Mouse (Mus musculus) layer of hippocampus, postnatal 14 days (tissue): Measurements from ENCODE around the gene Pxn. TPM values are rescaled to one million over a fixed set of nuclear protein-coding genes. Genes with fewer than 3 reads are reported as not detected.

Source experiments
- DNase-seq, 2 experiments: peaks; one replicate each; pipeline ENCODE4 v3.0.0; 2021 to 2022; ENCODE audit warnings: low spot score in 2 of 2, mixed read lengths in 1 of 2
- total RNA-seq, 2 experiments: library from RNA; stranded (reverse); gene quantifications; 2 replicates each; pipeline ENCODE4 v1.2.3; 2021

The Pxn gene
- total RNA-seq, 2 experiments from 2014 or later: 33.1 to 38.7 TPM

DNA sequence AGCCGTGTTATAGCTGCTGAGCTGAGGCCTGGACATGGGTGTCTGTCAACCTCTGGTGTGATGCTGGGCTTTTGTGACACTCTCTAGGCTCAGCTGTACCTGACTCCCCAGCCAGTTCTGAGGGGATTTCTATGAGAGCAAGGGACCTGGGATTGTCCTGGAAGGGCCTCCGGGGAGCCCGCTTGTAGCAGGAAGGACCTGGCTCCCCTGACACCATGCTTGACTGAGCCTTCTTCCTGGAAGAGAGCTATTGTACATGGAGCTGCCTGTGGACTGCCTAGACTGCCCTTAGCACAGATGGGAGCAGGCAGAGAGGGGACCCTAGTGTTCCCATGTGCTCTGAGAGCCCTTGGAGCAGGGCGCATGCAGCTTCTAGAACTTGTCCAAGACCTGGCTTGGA lies 18.9 kb downstream of the Pxn start:
- DNase-seq: no peak

GRCm38 (mm10) chr5:115525943-115526342 lies 19.5 kb downstream of the Pxn start:
- no peak for DNase-seq

DNA sequence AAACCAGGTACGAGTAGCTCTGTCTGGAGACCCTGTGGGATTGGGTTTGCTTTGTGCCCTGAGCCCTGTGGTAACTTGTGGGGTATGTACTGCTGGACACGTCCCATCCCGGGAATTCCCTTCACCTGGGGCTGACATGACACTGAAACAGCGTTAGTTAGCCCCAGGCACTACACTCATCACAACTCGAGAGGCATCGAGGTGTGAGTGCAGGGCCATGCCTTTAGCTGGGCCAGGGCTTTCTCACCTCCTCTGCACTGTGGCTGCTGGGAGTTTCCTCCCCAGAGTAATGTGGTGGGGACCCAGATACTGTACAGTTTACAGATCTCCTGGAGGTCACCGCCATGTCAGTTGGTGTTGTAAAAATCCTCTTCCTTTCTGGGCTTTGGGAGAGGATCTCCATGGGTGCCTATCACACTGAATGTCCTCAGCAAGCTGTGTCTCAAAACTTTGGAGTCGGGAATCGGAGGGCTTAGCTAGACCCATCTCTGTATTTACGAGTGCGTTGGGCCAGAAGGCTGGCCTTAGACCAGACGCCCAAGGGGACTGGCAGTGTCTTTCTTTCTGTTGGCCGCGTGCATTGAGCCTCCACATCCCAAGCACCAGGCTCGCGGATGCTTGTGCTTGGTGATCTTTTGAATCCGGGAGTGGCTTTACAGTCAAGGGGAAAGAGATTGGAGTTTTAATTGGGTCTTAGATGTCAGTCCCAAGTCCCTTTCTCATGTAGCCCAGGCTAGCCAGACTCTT lies 20.2 kb downstream of the Pxn start:
- no peak for DNase-seq

DNA sequence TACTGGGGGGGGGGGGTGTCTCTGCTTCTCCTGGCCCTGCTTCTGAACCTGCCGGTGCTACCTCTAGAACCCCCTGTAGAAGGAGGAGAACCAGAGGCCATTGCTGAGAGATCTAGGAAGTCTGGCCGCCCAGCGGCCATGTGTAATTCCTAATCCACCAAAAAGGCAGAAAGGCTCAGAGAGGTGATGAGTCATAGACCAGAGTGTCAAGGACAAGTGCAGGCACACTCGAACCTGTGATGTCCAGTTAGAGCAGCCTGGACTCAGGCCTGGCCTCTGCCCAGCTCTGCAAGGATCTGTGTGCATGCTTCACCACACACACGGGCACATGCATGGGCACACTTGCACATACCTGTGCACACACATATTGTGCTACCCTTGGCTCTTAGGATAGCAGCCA lies 21.7 kb downstream of the Pxn start:
- DNase-seq: no peak

GRCm38 (mm10) chr5:115529364-115529741 lies 22.9 kb downstream of the Pxn start:
- DNase-seq: no peak

- no peak for DNase-seq
Measured at GRCm38 (mm10) chr5:115529742-115530446, 23.4 kb downstream of the Pxn start.

- DNase-seq: no peak
Measured at GRCm38 (mm10) chr5:115530447-115530809, 24.0 kb downstream of the Pxn start.

DNA sequence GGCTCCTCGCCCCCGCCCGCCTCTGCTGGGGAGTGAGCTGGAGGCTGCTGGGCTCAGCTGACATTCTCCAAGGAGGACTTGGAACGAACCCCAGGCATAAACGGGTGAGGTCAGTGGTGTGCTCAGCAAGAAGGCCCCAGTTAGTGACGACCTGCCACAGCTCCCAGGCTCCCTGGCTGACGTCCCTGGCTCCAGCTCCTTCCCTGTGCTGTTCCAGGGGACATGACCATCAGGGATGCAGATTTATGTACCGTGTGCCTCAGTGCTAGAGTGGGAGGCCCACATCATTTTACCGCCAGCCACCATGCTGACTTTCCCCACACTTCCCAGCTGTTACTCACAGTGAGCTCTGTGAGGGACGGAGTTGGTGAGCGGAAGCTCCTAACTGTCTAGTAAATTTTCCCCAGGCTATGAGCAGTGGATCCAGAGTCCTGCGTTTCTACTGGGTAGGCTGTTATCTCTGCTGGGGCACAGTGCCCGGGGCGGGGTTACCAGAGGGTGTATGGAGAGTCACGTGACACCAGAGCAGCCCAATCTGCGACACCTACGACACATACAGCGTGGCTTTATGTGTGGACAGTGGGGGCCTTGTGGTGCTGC lies 25.3 kb downstream of the Pxn start:
- peak; percentile 50 to 71 for DNase-seq

GRCm38 (mm10) chr5:115534290-115534731 lies 27.8 kb downstream of the Pxn start:
- DNase-seq: no peak

DNA sequence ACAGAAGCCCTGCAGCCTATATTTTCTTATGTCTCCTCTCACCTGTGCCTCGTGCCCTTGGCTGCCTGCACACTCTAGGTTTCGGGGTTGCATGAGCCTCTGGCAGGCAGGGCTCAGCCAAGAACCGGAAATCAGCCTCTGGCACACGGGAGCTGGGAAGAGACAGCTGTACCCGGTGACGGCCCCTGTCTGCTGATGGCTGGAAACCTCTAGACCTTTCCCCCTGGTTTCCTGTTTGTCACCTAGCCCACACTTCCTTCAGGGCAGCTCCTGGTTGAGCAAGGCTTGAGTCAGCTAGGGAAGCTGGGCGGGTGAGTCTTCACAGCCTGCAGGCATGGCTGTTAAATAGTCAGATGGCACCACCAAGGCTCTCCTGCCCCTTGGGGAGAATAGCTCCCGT lies 28.4 kb downstream of the Pxn start:
- no peak for DNase-seq

- DNase-seq: no peak
Measured at GRCm38 (mm10) chr5:115535635-115536034, 29.2 kb downstream of the Pxn start.

DNA sequence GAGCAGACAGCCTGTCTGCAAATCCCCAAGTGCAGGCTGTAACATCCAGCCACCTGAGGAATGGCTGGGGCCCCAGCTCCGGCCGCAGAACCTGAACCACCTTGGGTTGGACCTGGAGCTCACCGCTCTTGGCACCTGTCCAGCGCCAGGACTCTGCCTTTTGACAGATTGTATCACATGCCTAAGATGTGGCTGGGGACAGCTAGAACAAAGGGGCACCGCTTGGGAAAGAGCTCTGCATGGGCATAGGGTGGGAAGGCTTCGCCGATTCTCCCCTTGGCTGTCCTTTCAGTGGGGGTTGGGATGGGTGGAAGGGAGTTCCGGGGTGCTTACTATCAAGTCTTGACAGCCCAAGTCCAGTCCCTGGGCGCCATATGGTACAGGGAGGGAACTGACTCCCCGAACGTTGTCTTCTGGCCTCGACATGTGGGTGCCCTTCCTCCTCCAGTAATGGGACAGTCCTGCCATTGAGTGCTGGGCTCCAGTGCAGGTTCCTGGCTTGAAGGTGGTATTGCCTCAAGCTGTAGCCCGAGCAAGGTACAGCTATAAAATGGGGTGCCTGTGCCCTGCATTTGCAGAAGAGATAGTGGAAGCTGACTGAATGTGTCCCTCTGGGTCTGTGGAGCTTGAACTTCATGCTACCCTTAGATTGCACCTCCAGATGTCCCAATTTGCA lies 31.7 kb downstream of the Pxn start:
- DNase-seq: no peak

GRCm38 (mm10) chr5:115538693-115539043 lies 32.2 kb downstream of the Pxn start:
- peak; percentile 91 to 94 for DNase-seq

DNA sequence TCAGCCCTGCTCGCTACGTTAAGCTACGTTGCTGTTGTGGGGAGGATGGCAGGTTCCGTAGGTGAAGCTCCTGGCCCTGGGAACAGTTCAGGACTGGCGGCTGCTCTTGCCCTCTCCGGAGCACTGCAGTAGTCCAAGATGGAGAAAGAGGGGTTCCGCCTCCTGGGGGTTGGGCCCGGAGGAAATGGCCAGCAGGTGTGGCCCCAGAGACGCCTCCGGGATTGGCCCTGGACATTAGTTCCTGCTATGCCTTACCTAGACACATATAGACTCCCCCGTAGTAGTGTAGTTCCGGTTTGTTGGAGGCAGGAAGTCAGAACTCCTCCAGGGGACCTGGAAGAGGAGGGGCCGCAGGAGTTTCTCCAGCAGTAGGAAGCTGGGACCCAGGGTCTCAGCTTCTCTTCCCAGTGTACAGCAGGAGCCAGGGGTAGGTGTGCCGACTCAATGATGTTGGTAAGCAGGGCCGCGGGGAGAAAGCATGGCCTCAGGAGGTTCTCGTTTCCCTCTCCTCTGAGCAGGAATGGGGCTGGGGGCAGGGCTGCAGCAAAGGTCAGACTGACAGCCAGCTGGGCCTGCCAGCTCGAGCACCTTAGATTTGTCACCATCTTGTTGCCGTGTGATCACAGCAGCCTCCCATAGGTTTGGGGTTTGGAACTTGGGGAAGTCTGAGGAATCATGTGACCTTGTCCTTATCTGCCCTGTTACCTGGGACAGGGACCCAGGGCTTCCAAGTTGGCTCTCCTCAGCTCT lies 36.3 kb downstream of the Pxn start:
- no peak for DNase-seq

DNA sequence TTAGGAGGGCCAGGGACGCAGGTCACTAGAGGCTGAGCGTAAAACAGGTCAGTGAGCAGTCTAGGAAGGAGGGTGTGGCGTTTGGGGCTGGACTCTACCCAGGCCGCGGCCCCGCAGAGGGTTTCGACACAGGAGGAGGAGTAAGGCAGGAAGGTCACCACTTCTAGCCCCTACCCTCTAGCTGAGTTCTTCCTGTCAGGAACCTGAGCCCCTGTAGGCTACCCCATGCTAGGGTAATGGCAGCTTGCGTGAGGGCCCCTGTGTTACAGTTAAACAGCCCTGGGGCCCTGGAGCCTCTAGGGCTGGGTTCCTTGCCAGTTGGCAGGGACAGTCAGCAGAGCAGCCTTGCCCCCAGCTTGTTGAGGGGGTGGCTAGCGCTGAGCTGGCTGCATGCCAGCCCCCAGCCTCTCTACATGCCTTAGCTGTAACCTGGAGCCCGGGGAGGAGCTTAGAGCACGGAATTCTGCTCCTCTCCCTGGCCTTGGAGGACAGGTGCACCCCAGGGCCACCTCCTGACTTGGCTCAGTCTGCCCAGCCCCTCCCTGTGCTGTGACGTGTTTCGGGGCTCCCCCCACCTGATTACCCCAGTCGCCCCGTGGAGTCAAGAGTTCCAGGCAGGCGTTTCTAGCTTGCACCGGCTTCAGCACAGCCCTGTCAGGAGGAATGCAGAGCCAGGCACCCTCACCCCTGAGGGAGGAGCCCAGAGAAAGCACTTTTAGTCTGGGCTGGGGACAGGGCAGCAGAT lies 37.2 kb downstream of the Pxn start:
- DNase-seq: peak; percentile 75 to 77

GRCm38 (mm10) chr5:115544655-115545185 lies 38.2 kb downstream of the Pxn start:
- DNase-seq: no peak

DNA sequence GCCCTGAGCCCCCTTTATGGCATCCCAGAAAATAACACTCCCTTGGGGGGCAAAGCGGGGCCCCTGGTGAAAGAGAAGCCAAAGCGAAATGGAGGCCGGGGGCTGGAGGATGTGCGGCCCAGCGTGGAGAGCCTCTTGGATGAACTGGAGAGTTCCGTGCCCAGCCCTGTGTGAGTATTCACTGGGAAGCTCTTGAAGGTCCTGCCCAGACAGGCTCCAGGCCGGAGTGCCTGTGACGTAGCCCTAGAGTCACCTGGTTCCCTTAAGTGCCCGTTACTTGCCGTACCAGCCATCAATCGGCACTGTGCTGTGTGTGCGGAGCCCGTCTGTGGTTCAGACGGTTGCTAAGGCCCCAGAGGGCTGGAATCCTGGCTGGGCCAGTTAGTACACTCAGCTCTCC lies 39.2 kb downstream of the Pxn start:
- DNase-seq: no peak

DNA sequence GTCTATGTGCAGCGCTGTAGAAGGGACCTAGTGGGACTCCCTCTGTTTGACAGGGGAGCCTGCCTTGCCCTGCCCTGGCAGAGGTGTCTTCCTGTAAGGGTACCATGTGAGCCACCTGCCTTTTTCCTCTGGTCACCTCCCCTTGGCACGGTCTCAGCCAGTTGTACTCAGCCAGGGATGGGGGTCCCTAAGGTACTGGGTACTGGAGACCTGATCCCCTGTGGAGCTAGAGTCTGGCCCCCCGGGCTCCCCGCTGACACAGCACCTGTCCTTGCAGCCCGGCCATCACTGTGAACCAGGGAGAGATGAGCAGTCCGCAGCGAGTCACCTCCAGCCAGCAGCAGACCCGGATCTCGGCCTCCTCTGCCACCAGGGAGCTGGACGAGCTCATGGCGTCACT lies 40.1 kb downstream of the Pxn start:
- DNase-seq: no peak

GRCm38 (mm10) chr5:115547014-115547413 lies 40.5 kb downstream of the Pxn start:
- no peak for DNase-seq

DNA sequence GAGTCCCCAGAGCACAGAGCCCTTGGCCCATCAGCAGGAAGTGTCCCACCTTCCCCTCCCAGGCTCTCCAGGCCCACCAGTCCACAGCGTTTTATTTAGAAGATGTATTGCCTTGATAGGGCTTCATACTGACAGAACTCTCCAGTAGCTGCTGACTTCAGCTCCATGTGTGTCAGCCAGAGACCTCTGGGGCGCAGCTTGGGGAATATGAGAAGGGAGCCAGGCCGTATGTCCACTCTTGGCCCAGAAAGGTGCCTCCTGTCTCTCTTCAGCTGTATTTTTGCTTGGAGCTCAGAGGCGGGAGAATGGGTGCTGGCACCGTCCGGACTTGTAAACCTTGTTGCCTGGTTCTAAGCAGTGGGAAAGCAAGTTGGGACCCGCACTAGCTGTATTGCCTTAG lies 40.9 kb downstream of the Pxn start:
- DNase-seq: no peak
